Mouse (Mus musculus): ENCODE measurements around the gene Snrnp40. TPM values are rescaled to one million over a fixed set of nuclear protein-coding genes. Genes with fewer than 3 reads are reported as not detected.

Snrnp40 gene
- 92.5 and 94.6 TPM in 2 replicates for polyA plus RNA-seq (2014; fragmentation: Nextera tagmentation; extraction: Ambion mirVana)

DNA sequence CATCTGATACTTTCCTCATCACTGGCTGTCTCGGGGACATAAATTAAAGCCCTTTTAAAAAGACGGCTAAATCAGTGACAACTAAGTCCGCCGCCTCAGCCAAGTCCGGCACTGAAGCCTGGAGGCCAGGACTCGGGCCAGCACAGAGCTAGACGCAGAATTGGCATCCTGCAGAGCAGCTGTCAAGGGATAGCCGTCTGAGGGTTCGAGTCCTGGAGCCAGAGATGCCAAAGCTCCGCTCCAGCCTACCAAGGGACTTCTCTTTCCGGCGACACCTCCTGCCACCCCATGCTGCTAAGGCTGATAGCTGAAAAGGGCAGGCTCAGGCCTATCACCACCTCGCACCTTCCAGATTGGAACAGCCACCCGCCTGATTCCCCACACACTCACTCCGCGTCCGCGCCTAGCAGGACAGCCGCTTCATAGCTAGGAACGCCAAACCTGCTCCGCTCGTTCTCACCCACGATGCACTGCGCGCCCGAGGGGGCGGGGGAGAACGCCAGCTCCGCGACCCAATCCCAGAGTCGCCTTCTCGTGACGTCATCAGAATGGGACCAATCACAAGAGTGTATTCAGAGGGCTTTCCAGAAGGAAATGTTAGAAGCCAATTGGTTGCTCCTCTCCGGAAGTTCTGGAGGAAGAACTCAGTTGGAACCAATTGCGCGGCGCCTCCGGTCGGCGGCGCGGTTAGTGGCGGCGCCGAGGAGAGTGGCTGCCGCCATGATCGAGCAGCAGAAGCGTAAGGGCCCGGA is at the start of gene Snrnp40, which contains the start of gene Zcchc17:
Gene Snrnp40, plus strand, starts transcription at position 647 of the 752 bp plus-strand sequence.
Gene Zcchc17, minus strand, starts transcription at position 458 of the 752 bp plus-strand sequence.
- peak; percentile 100 for DNase-seq (ENCODE audit: low spot score)

DNA sequence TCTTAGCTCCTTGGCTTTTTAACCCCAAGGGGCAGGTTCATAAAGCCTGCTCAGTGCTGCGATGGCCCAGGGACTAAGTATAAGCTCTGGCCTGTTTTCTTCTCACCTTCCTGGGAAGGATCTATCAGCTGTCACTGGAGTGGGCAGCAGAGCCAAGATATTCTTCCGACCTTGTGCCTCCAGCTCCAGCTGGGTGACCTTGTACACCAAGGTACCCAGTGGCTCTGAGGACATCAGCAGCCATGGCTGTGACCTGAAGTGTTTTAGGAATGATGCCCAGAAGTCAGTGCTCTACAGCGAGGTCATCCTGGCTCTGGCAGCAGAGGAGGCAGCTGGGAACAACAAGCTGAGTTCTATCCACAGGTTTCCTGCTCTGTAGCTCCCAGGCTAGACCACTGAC is 47.4 kb upstream of the Snrnp40 start:
- Histone ChIP-seq H3K9me3 (ENCODE audit: control insufficient read depth, low read length) (no peaks in the 10 kb centered on the region), H3K36me3 (replicated peaks; ENCODE audit: control insufficient read depth, insufficient read depth) (peaks cover 48% of the 10 kb centered on the region), H3K4me1 (replicated peaks; ENCODE audit: control insufficient read depth, insufficient read depth, low read length) (peaks cover 10% of the 10 kb centered on the region), H3K9ac (no peak overlapping the region), H3K27me3 (ENCODE audit: control insufficient read depth, insufficient read depth, low read length) (peaks cover under 1% of the 10 kb centered on the region; the same call in 1 of the 2 replicates), H3K27ac (no peak overlapping the region), H3K4me2 (replicated peaks) (no peak overlapping the region), H3K4me3 (replicated peaks; ENCODE audit: low read length) (no peak overlapping the region)
- no peak for DNase-seq (ENCODE audit: low spot score)
- 91% methylated on average over 3 of the region's 3 CpGs for WGBS
- ATAC-seq (ENCODE audit: low FRiP score) = no peak

More for the DNA sequence above, at the start of gene Snrnp40, which contains the start of gene Zcchc17:
- WGBS = 1% methylated on average over 49 of the region's 49 CpGs
- ATAC-seq (ENCODE audit: low FRiP score) = peak; percentile 99
- H3K4me1 ChIP-seq (replicated peaks; ENCODE audit: control insufficient read depth, insufficient read depth, low read length) = peaks cover 16% of the 10 kb centered on the region
- H3K4me3 ChIP-seq (replicated peaks; ENCODE audit: low read length) = peak within 1 kb of the TSS; percentile 93
- peak within 1 kb of the TSS; percentile 85 for H3K27ac ChIP-seq
- H3K4me2 ChIP-seq (replicated peaks) = peak within 1 kb of the TSS; percentile 89
- H3K9ac ChIP-seq = peak within 1 kb of the TSS; percentile 92
- H3K36me3 ChIP-seq (replicated peaks; ENCODE audit: control insufficient read depth, insufficient read depth) = peaks cover 29% of the 10 kb centered on the region
- no peaks in the 10 kb centered on the region for H3K27me3 ChIP-seq (ENCODE audit: control insufficient read depth, insufficient read depth, low read length)
- no peaks in the 10 kb centered on the region for H3K9me3 ChIP-seq (ENCODE audit: control insufficient read depth, low read length)

DNA sequence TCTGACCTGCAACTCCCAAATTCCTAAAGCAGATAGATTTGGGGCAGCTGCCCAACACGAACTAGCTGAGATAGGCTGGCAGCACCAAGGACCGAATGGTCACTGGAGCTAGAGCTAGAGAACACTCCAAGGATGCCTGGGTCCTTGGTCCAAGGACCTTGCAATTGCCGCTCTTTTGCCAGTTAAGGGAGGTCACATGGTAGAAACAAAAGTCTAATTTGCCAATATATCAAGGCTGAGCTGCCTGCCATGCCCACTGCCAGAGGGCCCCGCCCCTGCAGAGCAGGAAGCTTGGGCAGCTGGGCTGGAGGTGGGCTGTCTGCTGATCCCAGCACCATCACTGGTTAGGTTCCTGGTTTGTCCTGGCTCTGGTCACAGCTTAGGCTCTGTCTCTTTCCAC is 46.4 kb upstream of the Snrnp40 start:
- H3K9ac ChIP-seq = no peak overlapping the region
- H3K27ac ChIP-seq = no peak overlapping the region
- no peaks in the 10 kb centered on the region for H3K27me3 ChIP-seq (ENCODE audit: control insufficient read depth, insufficient read depth, low read length)
- H3K9me3 ChIP-seq (ENCODE audit: control insufficient read depth, low read length) = no peaks in the 10 kb centered on the region
- no peak for ATAC-seq (ENCODE audit: low FRiP score)
- H3K36me3 ChIP-seq (replicated peaks; ENCODE audit: control insufficient read depth, insufficient read depth) = peaks cover 56% of the 10 kb centered on the region
- peaks cover 7% of the 10 kb centered on the region for H3K4me1 ChIP-seq (replicated peaks; ENCODE audit: control insufficient read depth, insufficient read depth, low read length)
- WGBS = 89% methylated on average over 4 of the region's 4 CpGs
- DNase-seq (ENCODE audit: low spot score) = no peak
- no peak overlapping the region for H3K4me2 ChIP-seq (replicated peaks)
- no peak overlapping the region for H3K4me3 ChIP-seq (replicated peaks; ENCODE audit: low read length)

DNA sequence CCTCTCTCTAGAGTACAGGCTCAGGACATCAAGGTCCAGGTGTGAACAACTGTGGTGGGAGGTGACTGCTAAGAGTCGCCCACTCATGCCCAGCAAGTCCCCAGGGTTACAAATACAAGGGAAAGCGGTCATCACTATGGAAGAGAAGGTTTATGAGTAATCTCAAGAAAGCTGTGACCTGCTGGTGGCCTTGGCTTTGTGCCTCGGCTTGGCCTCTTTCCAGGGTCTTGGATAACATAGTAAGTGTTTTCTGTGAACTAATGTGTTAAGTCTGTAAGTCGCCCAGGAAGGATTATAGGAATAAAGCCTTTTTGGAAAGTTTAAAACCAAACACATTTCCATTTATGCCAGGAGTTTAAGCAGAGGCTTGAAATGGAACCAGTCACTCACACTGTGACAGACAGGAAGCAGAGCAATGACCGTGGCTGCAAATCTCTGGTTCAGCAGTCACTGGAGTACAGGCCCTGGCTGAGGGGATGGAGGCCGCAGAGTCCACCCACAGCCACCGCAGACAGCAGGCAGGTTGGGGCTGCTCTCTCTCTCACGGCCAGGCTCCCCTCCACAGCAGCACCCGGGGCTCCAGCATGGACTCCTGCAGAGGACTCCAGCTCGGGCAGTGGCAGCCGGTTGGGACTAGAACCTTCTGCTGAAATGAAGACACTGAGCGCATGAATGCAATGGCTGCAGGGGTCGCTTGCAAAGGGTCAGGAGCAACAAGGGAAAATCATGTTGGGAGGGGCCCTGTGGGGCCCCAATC is 44.0 kb upstream of the Snrnp40 start:
- Histone ChIP-seq H3K4me2 (replicated peaks) (no peak overlapping the region), H3K36me3 (replicated peaks; ENCODE audit: control insufficient read depth, insufficient read depth) (peaks cover 67% of the 10 kb centered on the region), H3K27me3 (ENCODE audit: control insufficient read depth, insufficient read depth, low read length) (no peaks in the 10 kb centered on the region), H3K27ac (no peak overlapping the region), H3K9ac (no peak overlapping the region), H3K9me3 (ENCODE audit: control insufficient read depth, low read length) (no peaks in the 10 kb centered on the region), H3K4me3 (replicated peaks; ENCODE audit: low read length) (no peak overlapping the region), H3K4me1 (replicated peaks; ENCODE audit: control insufficient read depth, insufficient read depth, low read length) (no peaks in the 10 kb centered on the region)
- 77% methylated on average over 13 of the region's 13 CpGs for WGBS
- ATAC-seq (ENCODE audit: low FRiP score) (no peak), DNase-seq (ENCODE audit: low spot score) (no peak)

DNA sequence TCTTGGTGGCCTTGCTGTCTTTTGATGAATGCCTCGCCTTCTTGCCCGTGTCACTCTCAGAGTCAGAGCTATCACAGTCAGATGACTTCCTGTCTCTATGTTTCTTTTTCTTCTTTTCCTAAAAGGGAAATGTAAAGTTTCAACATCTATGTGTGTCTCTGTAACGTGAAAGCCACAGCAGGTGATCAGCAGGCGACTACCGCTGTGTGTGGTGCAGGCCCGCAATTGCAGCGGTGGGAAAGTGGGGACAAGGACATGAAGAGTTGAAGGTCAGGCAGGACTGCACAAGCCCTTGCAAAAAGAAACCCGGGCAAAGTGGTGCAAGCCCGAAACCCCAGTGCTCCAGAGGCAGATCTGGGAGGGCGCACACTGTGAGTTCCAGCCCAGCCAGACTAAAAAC is 43.2 kb upstream of the Snrnp40 start:
- Histone ChIP-seq H3K36me3 (replicated peaks; ENCODE audit: control insufficient read depth, insufficient read depth) (peaks cover 71% of the 10 kb centered on the region), H3K4me1 (replicated peaks; ENCODE audit: control insufficient read depth, insufficient read depth, low read length) (no peaks in the 10 kb centered on the region), H3K4me3 (replicated peaks; ENCODE audit: low read length) (no peak overlapping the region), H3K9ac (no peak overlapping the region), H3K9me3 (ENCODE audit: control insufficient read depth, low read length) (no peaks in the 10 kb centered on the region), H3K27me3 (ENCODE audit: control insufficient read depth, insufficient read depth, low read length) (no peaks in the 10 kb centered on the region), H3K4me2 (replicated peaks) (no peak overlapping the region), H3K27ac (no peak overlapping the region)
- ATAC-seq (ENCODE audit: low FRiP score) (no peak), DNase-seq (ENCODE audit: low spot score) (no peak)
- WGBS = 81% methylated on average over 10 of the region's 10 CpGs

DNA sequence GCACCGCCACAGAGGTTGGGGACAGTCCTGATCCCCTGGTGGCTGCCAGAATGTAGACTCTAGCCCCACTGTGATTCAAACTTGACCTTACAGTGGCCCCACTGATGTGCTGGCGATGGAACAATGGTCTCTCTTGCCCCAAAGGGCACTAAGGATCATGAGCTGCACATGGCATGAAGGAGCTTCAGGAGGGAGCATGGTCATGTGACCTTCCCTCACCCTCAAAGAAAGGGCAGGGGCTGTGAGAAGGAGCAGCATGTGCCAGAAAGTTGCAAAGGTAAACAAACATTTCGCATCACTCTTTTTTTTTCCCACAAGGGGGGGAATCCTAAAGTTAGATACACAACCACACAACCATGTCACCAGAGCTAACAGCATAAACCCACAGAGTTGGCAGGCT is 41.8 kb upstream of the Snrnp40 start:
- H3K4me2 ChIP-seq (replicated peaks) = no peak overlapping the region
- 62% methylated on average over 3 of the region's 3 CpGs for WGBS
- no peak for ATAC-seq (ENCODE audit: low FRiP score)
- peaks cover 78% of the 10 kb centered on the region for H3K36me3 ChIP-seq (replicated peaks; ENCODE audit: control insufficient read depth, insufficient read depth)
- H3K4me3 ChIP-seq (replicated peaks; ENCODE audit: low read length) = no peak overlapping the region
- no peak for DNase-seq (ENCODE audit: low spot score)
- no peak overlapping the region for H3K9ac ChIP-seq
- no peaks in the 10 kb centered on the region for H3K4me1 ChIP-seq (replicated peaks; ENCODE audit: control insufficient read depth, insufficient read depth, low read length)
- no peak overlapping the region for H3K27ac ChIP-seq
- H3K27me3 ChIP-seq (ENCODE audit: control insufficient read depth, insufficient read depth, low read length) = no peaks in the 10 kb centered on the region
- no peaks in the 10 kb centered on the region for H3K9me3 ChIP-seq (ENCODE audit: control insufficient read depth, low read length)

DNA sequence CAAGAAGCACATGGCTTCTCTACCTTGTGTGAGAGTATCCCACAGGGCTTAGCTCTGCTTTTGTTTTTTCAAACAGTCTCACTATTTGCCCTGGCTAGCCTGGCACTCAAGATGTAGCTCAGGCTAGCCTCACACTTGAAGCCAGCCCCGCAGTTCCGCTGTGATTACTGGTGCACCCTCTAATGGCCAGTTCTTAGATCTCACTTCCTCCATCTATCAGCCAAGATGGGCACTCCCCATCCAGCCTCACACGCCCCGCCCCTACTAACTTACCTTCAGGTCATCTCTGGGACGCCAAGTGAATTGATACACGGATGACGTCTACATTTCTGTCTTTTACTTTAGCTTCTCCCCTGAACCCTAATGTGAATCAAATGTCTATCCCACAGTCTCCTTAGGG is 40.4 kb upstream of the Snrnp40 start:
- no peak for DNase-seq (ENCODE audit: low spot score)
- Histone ChIP-seq H3K4me2 (replicated peaks) (no peak overlapping the region), H3K27me3 (ENCODE audit: control insufficient read depth, insufficient read depth, low read length) (no peaks in the 10 kb centered on the region), H3K4me3 (replicated peaks; ENCODE audit: low read length) (no peak overlapping the region), H3K27ac (no peak overlapping the region), H3K9me3 (ENCODE audit: control insufficient read depth, low read length) (no peaks in the 10 kb centered on the region), H3K9ac (no peak overlapping the region), H3K4me1 (replicated peaks; ENCODE audit: control insufficient read depth, insufficient read depth, low read length) (no peaks in the 10 kb centered on the region), H3K36me3 (replicated peaks; ENCODE audit: control insufficient read depth, insufficient read depth) (peaks cover 76% of the 10 kb centered on the region)
- WGBS = 83% methylated on average over 7 of the region's 7 CpGs
- no peak for ATAC-seq (ENCODE audit: low FRiP score)

DNA sequence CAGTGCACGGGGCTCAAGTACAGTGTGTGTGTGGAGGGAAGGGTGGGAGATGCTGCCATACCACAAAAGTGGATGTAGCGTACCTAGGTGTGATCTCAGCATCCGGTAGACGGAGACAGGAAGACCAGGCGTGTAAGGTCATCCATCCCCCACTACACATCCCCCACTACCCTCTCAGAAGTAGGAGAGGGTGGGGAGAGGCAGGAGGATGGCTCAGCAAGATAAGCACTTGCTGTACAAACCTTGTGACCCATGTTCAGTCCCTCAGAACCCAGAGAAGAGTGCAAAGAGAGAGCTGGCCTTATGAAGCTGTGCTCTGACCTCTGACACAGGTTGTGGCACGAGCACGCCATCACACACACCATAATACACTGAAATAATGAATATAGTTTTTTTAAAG is 38.3 kb upstream of the Snrnp40 start:
- Histone ChIP-seq H3K9ac (no peak overlapping the region), H3K4me2 (replicated peaks) (no peak overlapping the region), H3K4me3 (replicated peaks; ENCODE audit: low read length) (no peak overlapping the region), H3K4me1 (replicated peaks; ENCODE audit: control insufficient read depth, insufficient read depth, low read length) (no peaks in the 10 kb centered on the region), H3K9me3 (ENCODE audit: control insufficient read depth, low read length) (no peaks in the 10 kb centered on the region), H3K27ac (no peak overlapping the region), H3K27me3 (ENCODE audit: control insufficient read depth, insufficient read depth, low read length) (no peaks in the 10 kb centered on the region), H3K36me3 (replicated peaks; ENCODE audit: control insufficient read depth, insufficient read depth) (peaks cover 78% of the 10 kb centered on the region)
- ATAC-seq (ENCODE audit: low FRiP score) (no peak), DNase-seq (ENCODE audit: low spot score) (no peak)
- WGBS = 93% methylated on average over 7 of the region's 7 CpGs

DNA sequence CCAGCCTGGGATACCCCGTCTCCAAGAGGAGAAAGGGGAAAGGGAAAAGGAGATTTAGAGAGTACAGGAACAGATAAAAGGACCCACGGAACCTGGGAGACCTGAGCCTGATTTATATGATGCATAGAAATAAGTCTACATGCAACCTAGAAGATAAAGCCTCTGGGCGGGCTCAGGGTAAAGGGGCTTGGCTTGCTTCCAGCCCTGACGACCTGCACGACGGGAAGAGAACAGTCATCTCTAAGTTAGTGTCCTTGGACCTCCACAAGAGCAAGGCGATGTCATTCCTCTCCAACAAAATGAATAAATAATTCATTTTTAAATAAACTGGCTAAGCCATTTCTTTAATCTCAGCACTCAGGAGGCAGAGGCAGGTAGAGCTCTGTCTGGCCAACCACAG is 37.4 kb upstream of the Snrnp40 start:
- Histone ChIP-seq H3K9ac (no peak overlapping the region), H3K9me3 (ENCODE audit: control insufficient read depth, low read length) (no peaks in the 10 kb centered on the region), H3K27me3 (ENCODE audit: control insufficient read depth, insufficient read depth, low read length) (no peaks in the 10 kb centered on the region), H3K36me3 (replicated peaks; ENCODE audit: control insufficient read depth, insufficient read depth) (peaks cover 79% of the 10 kb centered on the region), H3K4me3 (replicated peaks; ENCODE audit: low read length) (no peak overlapping the region), H3K4me2 (replicated peaks) (no peak overlapping the region), H3K4me1 (replicated peaks; ENCODE audit: control insufficient read depth, insufficient read depth, low read length) (no peaks in the 10 kb centered on the region), H3K27ac (no peak overlapping the region)
- no peak for DNase-seq (ENCODE audit: low spot score)
- WGBS = 86% methylated on average over 7 of the region's 7 CpGs
- ATAC-seq (ENCODE audit: low FRiP score) = no peak

All from hindbrain, embryonic 14.5 days (tissue).